Mouse (Mus musculus): ENCODE results near the gene Gm2431. TPM values are rescaled to one million over a fixed set of nuclear protein-coding genes. Genes with fewer than 3 reads are reported as not detected.
"Not testable (repeated sequence)": the region's sequence is repeated elsewhere in the genome, so short reads cannot be mapped to it uniquely, and the experiment has no call there.

Gm2431 gene
- polyA plus RNA-seq, 1 experiment from 2014 or later = not detected

DNA sequence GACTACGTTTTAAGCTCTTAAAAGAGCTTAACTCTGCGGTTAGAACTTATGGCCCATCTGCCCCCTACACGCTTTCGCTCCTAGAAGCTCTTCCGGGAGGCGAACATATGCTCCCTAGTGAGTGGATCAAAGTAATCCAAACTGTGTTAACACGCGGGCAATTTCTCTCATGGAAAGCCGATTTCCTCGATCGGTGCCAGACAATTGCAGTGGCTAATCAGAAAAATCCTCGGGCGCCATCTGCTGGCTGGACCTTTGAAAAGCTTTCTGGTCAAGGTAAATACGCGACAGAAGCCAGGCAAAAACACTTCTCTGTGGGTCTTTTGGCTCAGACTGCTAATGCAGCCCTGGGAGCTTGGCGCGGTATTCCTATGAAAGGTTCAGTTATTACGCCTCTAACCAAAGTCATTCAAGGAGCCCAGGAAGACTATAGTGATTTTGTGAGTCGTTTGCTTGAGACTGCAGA, 26.5 kb upstream of the Gm2431 start:
- under 1% methylated on average over 19 of the region's 19 CpGs for WGBS
- Histone ChIP-seq H3K9me3 (replicated peaks; ENCODE audit: control insufficient read depth, low read length, poor library complexity, severe bottlenecking) (no peaks in the 10 kb centered on the region), H3K36me3 (ENCODE audit: control insufficient read depth, insufficient read depth, low read length) (no peaks in the 10 kb centered on the region), H3K27me3 (ENCODE audit: control insufficient read depth, insufficient read depth, low read depth, low read length) (peaks cover 7% of the 10 kb centered on the region), H3K4me2 (ENCODE audit: low read length) (peak overlapping the region; percentile 72), H3K4me3 (ENCODE audit: low read depth, low read length) (peak overlapping the region; percentile 47), H3K27ac (ENCODE audit: low read length) (peak overlapping the region; percentile 79), H3K9ac (ENCODE audit: low read depth, low read length) (peak overlapping the region; percentile 59), H3K4me1 (ENCODE audit: control insufficient read depth, insufficient read depth, low read length) (peaks cover 8% of the 10 kb centered on the region)
- peak; percentile 87 for ATAC-seq

DNA sequence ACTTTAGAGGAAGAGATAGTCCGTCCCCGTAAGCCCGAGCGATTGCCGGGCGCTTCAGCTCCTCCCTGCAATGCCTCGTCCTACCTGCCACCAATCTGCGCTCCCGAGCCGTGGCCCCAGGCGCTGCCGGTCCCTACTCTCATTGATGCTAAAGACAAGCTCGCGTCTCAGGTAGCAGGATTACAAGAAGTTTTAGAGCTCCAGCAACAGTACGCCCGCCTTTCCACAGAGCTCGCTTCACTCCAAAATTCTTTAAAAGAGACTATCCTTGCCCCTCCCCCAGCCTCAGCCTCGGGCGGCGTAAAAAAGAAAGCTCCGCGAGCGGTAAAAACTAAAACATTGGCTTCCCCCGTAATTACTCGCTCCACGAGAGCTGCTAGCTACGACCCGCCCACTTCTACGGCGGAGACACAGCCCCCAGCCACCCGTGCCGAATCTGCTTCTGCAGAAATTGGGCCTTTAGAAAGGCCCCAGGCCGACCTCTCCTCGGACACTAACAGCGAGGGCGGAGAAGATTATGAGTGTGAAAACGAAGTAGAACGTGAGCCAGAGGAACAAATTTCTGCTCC, 26.0 kb upstream of the Gm2431 start:
- Histone ChIP-seq H3K9ac (ENCODE audit: low read depth, low read length) (peak overlapping the region; percentile 59), H3K27ac (ENCODE audit: low read length) (peak overlapping the region; percentile 79)
- ATAC-seq = peak; percentile 66

DNA sequence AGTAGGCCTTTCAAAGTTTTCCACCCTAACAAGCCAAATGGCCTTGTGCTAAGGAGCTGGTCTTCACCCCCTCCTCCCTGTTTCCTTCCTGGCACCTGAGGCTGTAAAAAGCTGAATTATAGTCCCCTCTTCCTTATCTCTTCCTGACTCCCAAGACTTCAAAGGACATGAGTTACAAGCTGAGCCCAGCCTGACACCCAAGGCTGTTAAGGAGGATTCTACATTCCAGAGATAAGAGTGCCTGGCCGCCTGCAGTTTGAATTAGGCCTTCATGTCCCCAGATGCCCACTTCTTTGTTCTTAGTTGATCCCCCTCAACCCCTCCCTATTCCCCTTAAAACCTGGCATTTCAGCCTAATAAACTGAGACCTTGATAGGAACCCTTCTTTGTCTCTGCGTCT, 24.7 kb upstream of the Gm2431 start:
- H3K36me3 ChIP-seq (ENCODE audit: control insufficient read depth, insufficient read depth, low read length); H3K9ac ChIP-seq (ENCODE audit: low read depth, low read length); H3K27ac ChIP-seq (ENCODE audit: low read length); ATAC-seq; H3K27me3 ChIP-seq (ENCODE audit: control insufficient read depth, insufficient read depth, low read depth, low read length); H3K4me2 ChIP-seq (ENCODE audit: low read length); H3K4me3 ChIP-seq (ENCODE audit: low read depth, low read length); H3K4me1 ChIP-seq (ENCODE audit: control insufficient read depth, insufficient read depth, low read length); H3K9me3 ChIP-seq (replicated peaks; ENCODE audit: control insufficient read depth, low read length, poor library complexity, severe bottlenecking): not testable (repeated sequence)
- WGBS = 28% methylated on average over 2 of the region's 2 CpGs

More for the DNA sequence above, 26.0 kb upstream of the Gm2431 start:
- Histone ChIP-seq H3K9me3 (replicated peaks; ENCODE audit: control insufficient read depth, low read length, poor library complexity, severe bottlenecking) (no peaks in the 10 kb centered on the region), H3K36me3 (ENCODE audit: control insufficient read depth, insufficient read depth, low read length) (no peaks in the 10 kb centered on the region), H3K4me2 (ENCODE audit: low read length) (peak overlapping the region; percentile 72), H3K27me3 (ENCODE audit: control insufficient read depth, insufficient read depth, low read depth, low read length) (peaks cover 7% of the 10 kb centered on the region), H3K4me1 (ENCODE audit: control insufficient read depth, insufficient read depth, low read length) (peaks cover 8% of the 10 kb centered on the region), H3K4me3 (ENCODE audit: low read depth, low read length) (peak overlapping the region; percentile 47)
- WGBS = under 1% methylated on average over 38 of the region's 38 CpGs

DNA sequence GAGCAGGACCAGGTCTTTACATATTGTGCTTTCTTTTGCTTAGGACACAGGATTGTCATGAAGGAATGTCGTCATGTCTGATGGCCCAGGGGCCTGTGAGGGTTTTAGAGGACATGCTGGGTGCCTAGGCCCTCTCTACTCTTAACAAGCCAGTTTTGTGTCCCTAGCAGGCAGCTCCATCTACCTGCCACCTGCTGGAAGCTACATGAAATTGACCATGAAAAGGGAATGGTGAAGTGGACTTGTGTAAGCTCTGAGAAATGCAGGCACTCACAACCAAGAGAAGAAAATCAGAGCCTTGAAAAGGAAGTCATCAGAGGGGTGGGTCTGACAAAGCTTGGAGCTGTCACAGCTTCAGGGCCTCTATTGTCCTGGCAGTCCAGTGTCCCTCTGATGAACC, 21.1 kb upstream of the Gm2431 start:
- H3K9me3 ChIP-seq (replicated peaks; ENCODE audit: control insufficient read depth, low read length, poor library complexity, severe bottlenecking); ATAC-seq: not testable (repeated sequence)

DNA sequence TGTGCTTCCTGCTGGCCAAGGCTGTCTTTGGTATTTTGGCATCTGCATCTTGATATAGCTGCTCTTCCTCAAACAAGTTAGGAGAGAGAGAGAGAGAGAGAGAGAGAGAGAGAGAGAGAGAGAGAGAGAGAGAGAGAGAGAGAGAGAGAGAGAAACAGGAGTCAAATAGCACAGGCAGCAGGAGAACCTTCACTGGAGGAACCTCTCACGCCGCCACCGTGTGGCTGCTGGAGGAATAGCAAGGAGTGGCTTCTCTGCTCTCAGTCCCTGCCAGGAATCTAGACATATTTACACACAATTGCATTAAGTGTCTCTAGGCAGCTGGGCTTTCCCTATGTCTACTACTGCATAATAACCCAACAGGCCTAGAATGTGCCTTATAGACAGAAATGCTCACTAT, 20.0 kb upstream of the Gm2431 start:
- H3K27me3 ChIP-seq (ENCODE audit: control insufficient read depth, insufficient read depth, low read depth, low read length); H3K36me3 ChIP-seq (ENCODE audit: control insufficient read depth, insufficient read depth, low read length); H3K4me3 ChIP-seq (ENCODE audit: low read depth, low read length); H3K9me3 ChIP-seq (replicated peaks; ENCODE audit: control insufficient read depth, low read length, poor library complexity, severe bottlenecking); H3K9ac ChIP-seq (ENCODE audit: low read depth, low read length); H3K4me1 ChIP-seq (ENCODE audit: control insufficient read depth, insufficient read depth, low read length); ATAC-seq; H3K4me2 ChIP-seq (ENCODE audit: low read length); H3K27ac ChIP-seq (ENCODE audit: low read length): not testable (repeated sequence)
- WGBS = 0% methylated on average over 3 of the region's 3 CpGs

More for the DNA sequence above, 21.1 kb upstream of the Gm2431 start:
- not testable (repeated sequence) for H3K4me3 ChIP-seq (ENCODE audit: low read depth, low read length); H3K4me1 ChIP-seq (ENCODE audit: control insufficient read depth, insufficient read depth, low read length); H3K27me3 ChIP-seq (ENCODE audit: control insufficient read depth, insufficient read depth, low read depth, low read length); H3K9ac ChIP-seq (ENCODE audit: low read depth, low read length); H3K27ac ChIP-seq (ENCODE audit: low read length); H3K4me2 ChIP-seq (ENCODE audit: low read length); H3K36me3 ChIP-seq (ENCODE audit: control insufficient read depth, insufficient read depth, low read length)
- 68% methylated on average over 1 of the region's 1 CpGs for WGBS

DNA sequence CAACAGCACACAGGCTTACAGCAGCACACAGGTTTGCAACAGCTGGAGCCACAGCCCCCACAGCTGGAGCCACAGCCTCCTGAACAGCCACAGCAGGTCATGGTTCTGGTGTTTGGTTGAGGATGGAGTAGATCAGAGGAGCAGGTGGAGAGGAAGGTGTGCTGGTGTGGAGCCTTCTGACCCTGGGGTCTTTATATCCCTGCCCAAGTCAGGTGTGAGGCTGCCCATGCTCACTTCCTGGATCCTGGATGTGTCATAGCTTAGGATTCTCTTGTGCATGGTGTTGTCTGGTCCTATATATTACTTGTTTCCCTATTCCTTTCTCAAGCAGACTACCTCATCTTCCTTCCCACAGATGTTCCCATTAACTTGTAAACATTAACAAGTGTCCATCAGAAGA, 16.1 kb upstream of the Gm2431 start, which contains the start of gene Gm4559:
Gene Gm4559 (minus strand): TSS at position 101 of the 400 bp plus-strand sequence.
- not testable (repeated sequence) for H3K9ac ChIP-seq (ENCODE audit: low read depth, low read length); H3K4me1 ChIP-seq (ENCODE audit: control insufficient read depth, insufficient read depth, low read length); ATAC-seq; H3K27me3 ChIP-seq (ENCODE audit: control insufficient read depth, insufficient read depth, low read depth, low read length); H3K4me2 ChIP-seq (ENCODE audit: low read length); H3K4me3 ChIP-seq (ENCODE audit: low read depth, low read length); H3K27ac ChIP-seq (ENCODE audit: low read length); H3K36me3 ChIP-seq (ENCODE audit: control insufficient read depth, insufficient read depth, low read length); H3K9me3 ChIP-seq (replicated peaks; ENCODE audit: control insufficient read depth, low read length, poor library complexity, severe bottlenecking)

DNA sequence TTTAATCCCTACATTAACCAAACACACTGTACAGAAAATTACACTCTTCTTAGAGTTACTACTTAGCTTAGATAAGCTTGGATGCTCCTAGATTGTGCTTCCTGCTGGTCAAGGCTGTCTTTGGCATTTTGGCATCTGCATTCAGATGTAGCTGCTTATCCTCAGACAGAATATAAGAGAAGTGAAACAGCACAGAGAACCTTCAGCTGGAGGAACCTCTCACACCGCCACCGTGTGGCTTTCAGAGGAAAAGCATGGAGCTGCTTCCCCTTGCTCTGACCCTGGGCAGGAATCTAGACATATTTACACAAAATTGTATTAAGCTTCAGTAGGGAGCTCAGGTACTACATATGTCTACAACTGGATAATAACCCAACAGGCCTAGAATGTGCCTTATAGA, 2.6 kb downstream of the Gm2431 start:
- no peak for ATAC-seq
- no peak overlapping the region for H3K27ac ChIP-seq (ENCODE audit: low read length)
- H3K4me3 ChIP-seq (ENCODE audit: low read depth, low read length) = no peak overlapping the region
- H3K9me3 ChIP-seq (replicated peaks; ENCODE audit: control insufficient read depth, low read length, poor library complexity, severe bottlenecking) = no peaks in the 10 kb centered on the region
- H3K9ac ChIP-seq (ENCODE audit: low read depth, low read length) = no peak overlapping the region
- H3K27me3 ChIP-seq (ENCODE audit: control insufficient read depth, insufficient read depth, low read depth, low read length) = no peaks in the 10 kb centered on the region
- H3K36me3 ChIP-seq (ENCODE audit: control insufficient read depth, insufficient read depth, low read length) = no peaks in the 10 kb centered on the region
- H3K4me2 ChIP-seq (ENCODE audit: low read length) = no peak overlapping the region
- H3K4me1 ChIP-seq (ENCODE audit: control insufficient read depth, insufficient read depth, low read length) = no peaks in the 10 kb centered on the region
- 2% methylated on average over 2 of the region's 2 CpGs for WGBS

DNA sequence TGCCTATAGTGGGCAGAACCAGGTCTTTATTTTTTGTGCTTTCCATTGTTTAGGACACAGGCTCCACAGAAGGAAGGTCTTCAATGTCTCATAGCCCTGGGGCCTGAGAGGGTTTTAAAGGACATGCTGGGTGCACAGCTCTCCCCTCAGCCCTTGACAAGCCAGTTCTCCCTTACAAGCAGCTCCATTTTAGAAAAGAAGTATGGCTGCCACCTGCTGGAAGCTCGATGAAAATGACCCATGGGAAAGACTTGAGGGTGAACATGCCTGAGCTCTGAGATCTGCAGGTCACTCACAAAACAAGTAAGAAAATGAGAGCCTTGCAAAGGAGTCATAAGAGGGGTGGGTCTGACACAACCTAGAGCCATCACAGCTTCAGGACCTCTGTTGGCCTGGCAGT, 8.3 kb downstream of the Gm2431 start:
- WGBS = 0% methylated on average over 1 of the region's 1 CpGs
- no peaks in the 10 kb centered on the region for H3K4me1 ChIP-seq (ENCODE audit: control insufficient read depth, insufficient read depth, low read length)
- no peak for ATAC-seq
- H3K4me2 ChIP-seq (ENCODE audit: low read length) = no peak overlapping the region
- no peaks in the 10 kb centered on the region for H3K36me3 ChIP-seq (ENCODE audit: control insufficient read depth, insufficient read depth, low read length)
- no peaks in the 10 kb centered on the region; the same call in 1 of the 2 replicates for H3K27me3 ChIP-seq (ENCODE audit: control insufficient read depth, insufficient read depth, low read depth, low read length)
- H3K9me3 ChIP-seq (replicated peaks; ENCODE audit: control insufficient read depth, low read length, poor library complexity, severe bottlenecking) = no peaks in the 10 kb centered on the region
- H3K4me3 ChIP-seq (ENCODE audit: low read depth, low read length) = no peak overlapping the region
- no peak overlapping the region for H3K9ac ChIP-seq (ENCODE audit: low read depth, low read length)
- H3K27ac ChIP-seq (ENCODE audit: low read length) = no peak overlapping the region

DNA sequence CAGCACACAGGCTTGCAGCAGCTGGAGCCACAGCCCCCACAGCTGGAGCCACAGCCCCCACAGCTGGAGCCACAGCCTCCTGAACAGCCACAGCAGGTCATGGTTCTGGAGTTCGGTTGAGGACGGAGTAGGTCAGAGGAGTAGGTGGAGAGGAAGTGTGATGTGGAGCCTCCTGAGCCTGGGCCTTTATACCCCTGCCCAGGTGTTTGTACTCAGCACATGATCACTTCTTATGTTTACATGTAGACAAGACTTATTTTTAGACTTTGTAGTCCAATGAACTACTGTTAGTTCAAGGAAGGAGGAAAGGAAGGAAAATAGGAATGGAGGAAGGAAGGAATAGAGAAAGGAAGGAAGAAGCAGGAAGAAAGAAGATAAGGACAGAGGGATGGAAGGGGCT, 17.2 kb downstream of the Gm2431 start, which contains the start of gene Gm40460:
Gene Gm40460 (minus strand): TSS at position 101 of the 400 bp plus-strand sequence.
- ATAC-seq = no peak
- no peaks in the 10 kb centered on the region for H3K27me3 ChIP-seq (ENCODE audit: control insufficient read depth, insufficient read depth, low read depth, low read length)
- no peak within 1 kb of the TSS for H3K4me3 ChIP-seq (ENCODE audit: low read depth, low read length)
- H3K27ac ChIP-seq (ENCODE audit: low read length) = no peak within 1 kb of the TSS
- H3K4me2 ChIP-seq (ENCODE audit: low read length) = no peak within 1 kb of the TSS
- no peaks in the 10 kb centered on the region for H3K4me1 ChIP-seq (ENCODE audit: control insufficient read depth, insufficient read depth, low read length)
- no peak within 1 kb of the TSS for H3K9ac ChIP-seq (ENCODE audit: low read depth, low read length)
- no peaks in the 10 kb centered on the region for H3K9me3 ChIP-seq (replicated peaks; ENCODE audit: control insufficient read depth, low read length, poor library complexity, severe bottlenecking)
- WGBS = 66% methylated on average over 2 of the region's 2 CpGs
- H3K36me3 ChIP-seq (ENCODE audit: control insufficient read depth, insufficient read depth, low read length) = no peaks in the 10 kb centered on the region
